10 mouse cellular contexts compared by ENCODE assay signal in genomic region chr6:85544251-85544881, GRCm38 (mm10). TPM values are rescaled to one million over a fixed set of nuclear protein-coding genes. Genes with fewer than 3 reads are reported as not detected.
DNase-seq lines count a peak whose midpoint lies in the region.
"Had no signal": no experiment of that assay in that cellular context is flagged by ENCODE, and none has a peak within 500 bp of the region (broad histone marks: within the 10 kb centered on the region; RNA-seq: fewer than 3 reads in every experiment).

No protein-coding gene starts in this region.

- DNase-seq in brain, adult 2 months (ENCODE audit: low read depth, low spot score): peak; percentile 95
- peak; percentile 91 for DNase-seq in cerebellum, adult 11-12 months
- peak; percentile 19 to 28 for DNase-seq in frontal cortex, postnatal 10 days (ENCODE audit: low spot score in 2 of 2)
- peak; percentile 18 to 45 for DNase-seq in left cerebral cortex, adult 8-10 months (ENCODE audit: low spot score in 2 of 2)
- no peak for DNase-seq in thymus, postnatal 4 days
- DNase-seq in gastrocnemius, adult 8-10 months (ENCODE audit: low spot score in 2 of 2): no peak
- no peak for DNase-seq in urinary bladder, postnatal 4 days (ENCODE audit: low spot score in 2 of 2)
- DNase-seq: lung, embryonic 14.5 days; thymus, adult 2 months had no signal

RNA-seq across cellular contexts. Expression of gene Egr4, which starts 31.0 kb away (rescaled TPM):
- total RNA-seq in left cerebral cortex, adult 8-10 months (2022): 10 to 100 TPM; 19.1 to 29.4 (median 26.6) TPM
- total RNA-seq in gastrocnemius, adult 8-10 months (2022): not detected
- total RNA-seq: adrenal gland, adult 18-20 months had no signal

RNA-seq across cellular contexts. Expression of gene Fbxo41, which starts 41.6 kb away (rescaled TPM):
- total RNA-seq in left cerebral cortex, adult 8-10 months (2022): 10 to 100 TPM; 80.0 to 89.9 (median 88.0) TPM
- total RNA-seq in gastrocnemius, adult 8-10 months (2022): not detected

RNA-seq across cellular contexts. Expression of gene Alms1, which starts 43.0 kb away (rescaled TPM):
- 10 to 100 TPM in 2 of 4 experiments, 1 to 10 TPM in 2; 8.2 to 10.8 (median 9.9) TPM for total RNA-seq in left cerebral cortex, adult 8-10 months (2022)
- total RNA-seq in gastrocnemius, adult 8-10 months (2022): under 1 TPM; 0.53 to 0.80 (median 0.66) TPM

Comparison
In these comparisons a context has a peak if more than half of its experiments do, and no peak if none do; other contexts are left out.
1. DNase-seq: peak in brain, adult 2 months (single experiment), cerebellum, adult 11-12 months (single experiment), frontal cortex, postnatal 10 days (2 of 2) and left cerebral cortex, adult 8-10 months (2 of 2); none in thymus, postnatal 4 days (single experiment), gastrocnemius, adult 8-10 months (0 of 2) and urinary bladder, postnatal 4 days (0 of 2).
2. RNA of gene Egr4, which starts 31.0 kb away (total RNA-seq): 19.1 to 29.4 TPM in left cerebral cortex, adult 8-10 months; not detected in gastrocnemius, adult 8-10 months; every median in the first group is over 10 times any median in the second.
3. RNA of gene Fbxo41, which starts 41.6 kb away (total RNA-seq): 80.0 to 89.9 TPM in left cerebral cortex, adult 8-10 months; not detected in gastrocnemius, adult 8-10 months; every median in the first group is over 10 times any median in the second.
4. RNA of gene Alms1, which starts 43.0 kb away (total RNA-seq): 8.2 to 10.8 TPM in left cerebral cortex, adult 8-10 months; 0.53 to 0.80 TPM in gastrocnemius, adult 8-10 months; every median in the first group is over 4 times any median in the second.